Mouse (Mus musculus): ENCODE measurements around the gene Ehd4.

The Ehd4 gene

GRCm38 (mm10) chr2:120154361-120154894, at the start of gene Ehd4:
TSS of gene Ehd4 (minus strand) at chr2:120154606.
- DNase-seq (ENCODE audit: low spot score in 2 of 2), result peak; percentile 94 to 98

GRCm38 (mm10) chr2:120203742-120204141, 49.3 kb upstream of the Ehd4 start:
- no peak for DNase-seq (ENCODE audit: low spot score in 2 of 2)

- peak in 1 of 2 experiments; percentile 3 for DNase-seq (ENCODE audit: low spot score in 2 of 2)
Measured at GRCm38 (mm10) chr2:120200077-120200476, 45.7 kb upstream of the Ehd4 start.

DNA sequence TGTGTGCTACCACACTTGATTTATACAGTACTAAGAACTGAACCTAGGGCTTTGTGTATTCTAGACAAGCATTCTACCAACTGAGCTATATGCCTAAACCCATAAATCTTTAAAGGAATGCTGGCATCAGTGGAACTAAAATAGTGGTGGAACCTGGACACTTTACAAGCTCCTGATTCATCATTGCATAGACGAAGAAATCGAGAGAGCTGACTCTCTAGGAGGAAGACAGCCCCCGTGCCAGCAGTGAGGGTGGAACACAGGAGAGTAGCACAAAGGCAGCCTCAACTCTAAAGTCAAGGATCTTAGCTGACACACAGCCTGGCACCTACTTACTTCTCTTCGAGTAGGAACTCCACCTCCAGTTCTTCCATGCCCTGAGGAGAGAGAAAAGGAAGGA, 33.8 kb upstream of the Ehd4 start:
- DNase-seq (ENCODE audit: low spot score in 2 of 2), result no peak

- DNase-seq (ENCODE audit: low spot score in 2 of 2), result no peak
Measured at GRCm38 (mm10) chr2:120187583-120187982, 33.2 kb upstream of the Ehd4 start.

DNA sequence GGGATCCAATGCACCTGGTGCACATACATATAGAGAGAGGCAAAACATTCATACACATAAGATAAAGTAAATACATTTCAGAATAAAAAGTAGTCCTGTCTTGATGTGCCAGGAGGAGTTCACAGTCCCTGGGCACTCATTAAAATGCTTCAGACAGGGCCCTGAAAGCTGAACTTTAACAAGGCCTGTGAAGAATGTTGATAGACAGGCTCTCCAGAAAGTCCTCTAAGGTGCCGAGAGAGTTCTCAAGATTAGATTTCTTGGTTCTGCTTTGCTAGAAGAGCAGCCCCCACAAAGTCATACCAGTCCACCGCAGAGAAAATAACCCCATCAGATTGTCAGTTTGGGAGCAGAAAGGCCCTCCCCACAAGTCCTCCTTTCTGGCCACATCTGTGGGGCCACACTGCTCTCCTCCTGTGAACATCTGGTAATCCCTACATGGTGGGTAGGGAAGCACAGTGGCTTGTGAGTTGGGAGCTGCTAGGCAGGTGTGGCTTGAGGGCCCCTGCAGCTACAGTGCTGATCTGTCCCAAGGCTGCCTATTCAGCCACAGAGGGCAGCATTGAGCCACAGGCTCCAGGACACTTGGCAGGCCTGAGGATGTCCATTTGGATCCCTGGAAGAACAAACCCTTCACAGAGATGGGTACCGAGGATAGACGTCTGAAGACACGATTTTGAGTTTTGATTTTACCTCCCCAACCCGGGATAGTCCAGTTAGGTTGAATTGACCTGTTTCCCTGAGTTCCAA, 31.3 kb upstream of the Ehd4 start:
- no peak for DNase-seq (ENCODE audit: low spot score in 2 of 2)

- DNase-seq (ENCODE audit: low spot score in 2 of 2), result no peak
Measured at GRCm38 (mm10) chr2:120178936-120179335, 24.5 kb upstream of the Ehd4 start.

DNA sequence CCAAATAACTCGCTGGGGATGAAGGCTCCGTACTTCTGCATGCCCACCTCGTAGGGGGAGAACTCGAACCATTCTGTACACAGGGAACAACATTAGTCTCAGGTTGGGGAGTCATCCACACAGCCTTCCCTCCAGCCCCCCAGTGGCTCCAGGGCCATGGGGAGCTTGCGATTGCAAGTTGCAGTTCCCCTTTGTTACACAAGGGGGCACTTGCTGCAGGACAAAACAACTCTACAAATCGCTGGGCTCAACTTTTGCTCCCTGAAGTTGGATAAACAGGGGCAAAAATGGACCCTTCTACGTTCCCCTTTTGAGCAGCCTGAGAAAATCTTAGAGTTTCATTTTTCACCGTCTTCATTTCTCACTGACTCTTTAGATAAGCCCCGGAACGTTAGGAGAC, 19.3 kb upstream of the Ehd4 start:
- peak in 1 of 2 experiments; percentile 49 for DNase-seq (ENCODE audit: low spot score in 2 of 2)

GRCm38 (mm10) chr2:120171362-120171761, 17.0 kb upstream of the Ehd4 start:
- no peak for DNase-seq (ENCODE audit: low spot score in 2 of 2)

GRCm38 (mm10) chr2:120170726-120171125, 16.3 kb upstream of the Ehd4 start:
- DNase-seq (ENCODE audit: low spot score in 2 of 2), result no peak

DNA sequence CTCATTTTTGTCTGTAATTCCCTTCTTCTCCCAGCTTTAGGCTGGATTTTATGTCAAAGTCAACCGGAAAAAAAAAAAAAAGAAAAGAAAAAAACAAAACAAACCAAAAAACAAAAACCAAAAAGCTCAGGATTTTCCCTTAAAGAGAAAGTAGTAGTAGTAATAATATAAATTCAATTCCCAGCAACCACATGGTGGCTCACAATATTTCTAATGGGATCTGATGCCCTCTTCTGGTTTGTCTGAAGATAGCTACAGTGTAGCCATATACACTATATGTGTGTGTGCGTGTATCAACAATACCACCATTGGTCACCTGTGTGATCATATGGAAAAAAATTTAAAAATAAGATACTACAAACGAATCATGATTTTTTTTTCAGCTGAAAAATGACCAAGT, 15.0 kb upstream of the Ehd4 start:
- no peak for DNase-seq (ENCODE audit: low spot score in 2 of 2)

GRCm38 (mm10) chr2:120167763-120168162, 13.4 kb upstream of the Ehd4 start:
- DNase-seq (ENCODE audit: low spot score in 2 of 2), result no peak

GRCm38 (mm10) chr2:120165474-120165873, 11.1 kb upstream of the Ehd4 start:
- no peak for DNase-seq (ENCODE audit: low spot score in 2 of 2)

DNA sequence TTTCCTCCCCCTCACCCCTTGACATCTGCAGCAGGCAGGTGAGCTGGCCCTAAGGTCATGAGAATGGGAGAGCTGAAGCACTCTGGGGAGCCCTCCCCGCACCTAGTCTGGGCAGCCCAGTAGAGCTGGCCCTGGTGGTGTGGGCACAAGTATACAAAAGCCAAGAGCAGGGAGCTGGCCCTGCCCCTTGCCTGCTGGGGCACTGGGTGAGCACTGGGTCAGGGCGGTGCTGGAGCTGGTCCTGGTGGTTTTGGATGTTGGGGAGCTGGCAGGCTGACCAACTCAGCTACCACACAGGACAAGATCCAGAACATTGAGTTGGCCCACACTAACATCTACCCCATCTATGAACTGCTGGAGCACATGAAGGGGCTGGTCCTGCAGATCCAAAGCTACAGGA, 5.0 kb upstream of the Ehd4 start:
- DNase-seq (ENCODE audit: low spot score in 2 of 2), result no peak

DNA sequence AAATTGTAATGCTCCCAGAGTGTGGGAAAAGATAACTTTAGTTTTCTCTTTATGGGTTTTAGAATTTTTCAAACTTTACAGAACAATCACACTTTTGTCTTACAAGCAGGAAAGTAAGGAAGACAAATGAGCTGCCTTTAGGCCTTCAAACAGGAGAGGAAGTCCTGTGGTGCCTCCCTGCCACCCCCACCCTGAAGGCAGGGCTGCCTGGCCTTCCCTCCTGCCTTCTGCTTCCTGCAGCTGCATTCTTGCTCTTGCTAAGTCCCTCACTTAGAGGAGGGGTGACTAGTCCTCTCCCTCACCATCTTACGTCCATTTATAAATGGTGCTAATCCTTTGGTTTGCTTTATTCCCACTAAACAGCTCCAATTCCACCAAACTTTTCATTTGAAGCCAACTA, 4.4 kb upstream of the Ehd4 start:
- DNase-seq (ENCODE audit: low spot score in 2 of 2), result no peak

GRCm38 (mm10) chr2:120158016-120158415, 3.6 kb upstream of the Ehd4 start:
- DNase-seq (ENCODE audit: low spot score in 2 of 2), result no peak

DNA sequence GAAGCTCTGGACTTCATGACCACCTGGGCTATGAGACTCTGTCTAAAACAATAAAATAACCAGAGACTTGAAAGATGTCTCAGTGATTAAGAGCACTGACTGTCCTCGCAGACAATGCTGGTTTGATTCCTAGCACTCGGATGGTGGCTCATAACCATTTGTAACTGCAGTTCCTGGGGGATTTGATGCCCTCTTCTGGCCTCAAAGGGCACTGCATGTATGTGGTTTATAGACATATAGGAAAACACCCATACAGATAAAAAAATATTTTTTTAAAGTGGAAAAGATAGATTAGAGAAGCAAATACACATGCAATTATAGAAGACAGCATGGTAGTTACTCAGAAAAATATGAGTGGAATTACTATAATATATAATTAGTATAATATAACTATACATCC, 3.2 kb upstream of the Ehd4 start:
- no peak for DNase-seq (ENCODE audit: low spot score in 2 of 2)

DNA sequence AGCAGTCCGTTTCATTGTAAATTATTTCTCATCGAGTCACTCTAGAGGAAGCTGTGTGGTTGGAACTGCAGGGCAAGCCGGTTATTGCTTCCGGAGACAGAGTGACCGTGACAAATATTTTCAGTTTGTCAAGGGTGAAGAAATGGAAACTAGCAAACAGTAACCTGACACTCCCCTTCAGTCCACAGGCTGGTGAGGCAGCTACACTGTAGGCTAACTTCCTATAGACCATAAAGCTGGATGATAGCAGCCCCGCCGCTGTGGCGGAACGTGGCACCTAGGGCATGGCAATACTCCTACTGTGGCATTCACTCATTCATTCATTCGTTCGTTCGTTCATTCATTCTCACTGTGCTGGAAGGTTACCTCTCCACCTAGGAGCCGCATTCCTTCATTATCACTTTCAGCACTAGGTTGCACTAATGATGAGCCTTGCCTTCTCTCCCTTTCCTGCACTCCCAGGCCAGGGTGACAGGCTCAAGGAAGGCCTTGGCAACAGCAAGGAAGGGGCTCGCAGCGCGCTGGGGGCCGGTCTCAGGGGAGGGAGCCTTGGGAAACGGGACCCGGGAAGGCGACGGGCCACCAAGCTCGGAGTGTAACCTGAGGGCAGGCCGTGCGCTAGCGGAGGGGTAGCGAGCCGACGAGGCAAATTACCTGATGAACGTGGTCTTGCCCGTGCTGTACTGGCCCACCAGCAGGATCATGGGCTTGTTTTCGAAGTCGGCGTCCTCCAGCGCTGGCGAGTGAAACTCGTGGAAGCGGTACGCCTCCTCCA, 633 bp downstream of the Ehd4 start:
- no peak for DNase-seq (ENCODE audit: low spot score in 2 of 2)

- DNase-seq (ENCODE audit: low spot score in 2 of 2), result no peak
Measured at GRCm38 (mm10) chr2:120150571-120150970, 3.8 kb downstream of the Ehd4 start.

- no peak for DNase-seq (ENCODE audit: low spot score in 2 of 2)
Measured at GRCm38 (mm10) chr2:120149634-120150033, 4.8 kb downstream of the Ehd4 start.

DNA sequence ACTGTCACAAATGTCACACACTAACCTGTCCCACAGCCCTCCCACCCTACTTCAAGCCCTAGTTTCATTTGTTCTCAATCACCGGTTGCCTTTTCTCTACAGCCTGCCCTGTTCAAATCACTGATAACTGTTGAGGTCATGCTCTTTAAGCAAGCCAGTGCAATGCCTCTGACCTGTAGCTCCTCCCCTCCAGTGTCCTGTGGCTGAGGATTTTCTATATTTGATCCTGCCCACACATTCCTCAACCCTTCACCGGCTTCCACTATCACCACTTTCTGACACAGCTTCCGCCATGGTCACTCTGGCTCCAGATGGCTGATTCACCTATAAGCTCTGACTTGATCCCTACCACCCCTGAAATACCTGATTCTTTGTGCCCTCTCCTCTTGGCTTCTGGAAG, 6.4 kb downstream of the Ehd4 start:
- no peak for DNase-seq (ENCODE audit: low spot score in 2 of 2)

- no peak for DNase-seq (ENCODE audit: low spot score in 2 of 2)
Measured at GRCm38 (mm10) chr2:120147364-120147763, 7.0 kb downstream of the Ehd4 start.

GRCm38 (mm10) chr2:120146543-120146942, 7.9 kb downstream of the Ehd4 start:
- DNase-seq (ENCODE audit: low spot score in 2 of 2), result no peak
